Mouse (Mus musculus) heart, adult 8-10 months (tissue): ENCODE measurements at regions not wholly inside any gene's neighbourhood (a gene's known extent, or its start where the extent isn't known, plus 50 kb on each side); places are given as distances from the start of the nearest gene placed in this dataset.

Source experiments
- DNase-seq: peaks from one replicate; pipeline ENCODE4 v3.0.0; 2022; ENCODE audit warnings: low spot score

DNA sequence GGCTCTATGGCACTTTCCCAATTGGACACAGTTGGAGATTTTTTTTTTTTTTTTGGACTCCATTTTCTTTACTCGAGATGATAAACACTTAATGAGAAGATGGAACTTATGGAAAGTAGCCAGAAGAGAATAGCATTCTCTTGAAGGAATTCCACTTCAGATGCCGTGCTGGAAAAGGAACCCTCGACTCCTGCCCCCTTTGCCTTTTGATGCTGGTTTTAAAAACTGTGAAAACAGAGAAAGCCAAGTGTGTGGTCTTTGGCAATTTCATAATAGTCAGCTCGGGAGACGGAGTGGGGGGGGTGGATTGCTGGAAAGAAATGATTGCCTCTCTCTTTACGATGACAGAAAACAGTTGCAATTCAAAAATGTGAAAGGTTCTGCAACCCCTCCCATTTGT is 429.2 kb downstream of the Fgf9 start:
- no peak for DNase-seq

DNA sequence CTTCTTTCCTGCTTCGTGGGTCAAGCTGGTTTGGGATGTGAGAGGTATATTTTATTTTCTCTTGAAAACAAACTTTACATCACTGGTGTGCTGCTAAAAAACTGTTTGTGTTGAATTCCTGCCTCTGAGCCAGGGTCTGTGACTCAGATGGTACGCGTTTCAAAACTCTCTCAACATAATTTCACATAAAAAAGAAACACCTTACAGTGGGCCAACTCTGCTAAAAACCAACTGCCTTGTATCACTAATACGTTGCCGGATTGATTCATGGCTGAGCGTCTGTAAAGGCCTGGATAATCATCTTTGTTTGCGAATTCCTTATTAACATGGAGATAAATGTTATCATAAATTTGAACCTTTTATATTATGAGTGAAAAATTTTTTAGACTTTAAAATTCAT is 428.7 kb downstream of the Fgf9 start:
- DNase-seq = no peak

DNA sequence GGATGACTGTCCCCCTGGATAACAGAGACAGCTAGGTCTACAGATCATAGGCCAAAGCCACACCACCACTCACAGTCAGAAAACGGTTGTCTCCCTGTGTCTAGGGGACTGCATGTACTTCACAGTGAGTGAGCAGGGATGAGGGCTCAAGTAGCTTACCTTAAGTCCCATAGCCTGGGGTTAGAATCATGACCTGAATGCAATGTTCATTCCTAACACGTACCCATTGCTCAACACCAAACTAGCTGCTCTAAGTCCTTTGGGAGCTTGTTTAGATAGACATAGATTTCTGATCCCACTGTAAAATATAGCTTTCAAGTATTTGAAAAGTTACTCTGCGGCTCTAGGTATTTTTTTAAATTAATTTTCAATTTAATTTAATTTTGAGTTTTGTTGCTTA is 426.6 kb downstream of the Fgf9 start:
- DNase-seq = no peak

DNA sequence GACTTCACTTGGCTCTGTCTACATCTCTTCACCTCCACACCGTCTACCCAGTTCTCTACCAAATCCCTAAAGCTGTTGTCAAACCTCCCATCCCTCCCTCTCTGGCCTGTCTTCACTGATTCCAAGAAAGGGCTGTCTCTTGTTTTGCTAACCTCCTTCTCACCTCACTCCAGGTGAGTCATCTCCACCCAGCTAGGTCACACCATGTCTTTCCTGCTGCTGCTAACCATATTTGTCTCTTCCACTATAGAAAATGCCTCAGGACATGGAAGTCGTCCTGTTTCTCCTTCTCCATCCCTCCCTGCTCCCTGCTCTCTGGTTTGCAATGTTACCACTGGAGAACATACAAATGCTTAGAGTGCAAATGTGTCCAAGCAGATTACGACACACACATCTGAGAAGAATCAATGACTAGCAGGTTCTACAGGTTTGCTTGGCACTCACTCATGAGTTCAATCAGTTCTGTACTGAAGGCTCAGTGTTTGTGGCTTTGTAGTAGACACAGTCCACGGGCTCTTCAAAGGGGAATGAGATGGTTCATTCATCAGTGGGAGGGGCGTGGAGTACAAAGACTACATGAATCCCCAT is 424.1 kb downstream of the Fgf9 start:
- DNase-seq = no peak

DNA sequence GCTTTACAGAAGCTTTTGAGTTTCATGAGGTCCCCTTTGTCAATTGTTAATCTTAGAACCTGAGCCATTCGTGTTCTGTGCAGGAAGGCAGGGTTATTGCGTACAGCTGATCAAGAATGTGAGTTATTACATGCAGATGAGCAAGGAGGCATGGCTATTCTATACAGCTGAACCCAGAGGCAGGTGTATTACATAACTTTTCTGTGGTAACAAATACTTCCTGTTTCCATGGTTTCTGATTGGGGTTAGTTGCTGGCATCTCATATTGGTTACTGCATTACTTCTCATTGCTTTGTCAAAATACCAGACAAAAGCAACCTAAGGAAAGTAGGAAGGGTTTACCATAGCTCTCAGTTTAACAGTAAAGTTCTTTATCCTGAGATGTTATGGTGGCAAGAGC is 421.8 kb downstream of the Fgf9 start:
- no peak for DNase-seq

DNA sequence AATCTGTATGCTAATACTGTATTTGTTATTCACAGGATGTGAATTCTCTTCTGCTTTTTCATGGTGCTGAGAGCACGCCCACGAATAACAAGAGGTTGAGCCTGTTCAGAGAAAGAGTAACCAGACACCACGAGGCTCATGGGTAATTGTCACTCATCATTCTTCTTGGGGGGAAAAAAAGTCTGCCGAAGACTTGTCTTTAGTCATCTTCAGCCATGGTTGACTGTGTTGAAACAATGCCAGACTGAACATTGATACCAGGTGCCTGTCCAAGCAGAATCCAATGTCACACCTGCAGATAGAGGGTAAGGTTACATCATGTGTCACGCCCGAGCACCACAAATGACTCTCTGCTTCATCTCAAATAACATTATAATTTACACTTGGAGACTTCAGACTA is 418.5 kb downstream of the Fgf9 start:
- DNase-seq = no peak

DNA sequence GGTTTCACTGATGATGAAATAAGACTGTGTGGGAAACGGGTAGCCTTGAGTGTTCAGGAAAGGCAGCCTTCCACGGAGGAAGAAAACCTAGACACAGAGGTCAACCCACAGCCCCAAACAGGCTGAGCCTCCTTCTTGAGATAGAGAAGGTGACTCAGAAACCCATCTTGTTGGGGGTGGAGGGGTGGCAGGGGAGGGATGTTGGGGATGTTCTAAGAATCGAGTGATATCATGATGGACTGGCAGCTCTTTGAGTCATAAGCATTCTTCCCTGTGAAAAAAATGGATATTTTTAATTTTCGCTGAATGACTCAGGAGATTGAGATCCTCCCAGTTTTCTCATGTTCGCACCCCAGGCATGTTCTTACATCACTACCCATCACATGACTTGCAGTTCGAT is 417.5 kb downstream of the Fgf9 start:
- DNase-seq = no peak

DNA sequence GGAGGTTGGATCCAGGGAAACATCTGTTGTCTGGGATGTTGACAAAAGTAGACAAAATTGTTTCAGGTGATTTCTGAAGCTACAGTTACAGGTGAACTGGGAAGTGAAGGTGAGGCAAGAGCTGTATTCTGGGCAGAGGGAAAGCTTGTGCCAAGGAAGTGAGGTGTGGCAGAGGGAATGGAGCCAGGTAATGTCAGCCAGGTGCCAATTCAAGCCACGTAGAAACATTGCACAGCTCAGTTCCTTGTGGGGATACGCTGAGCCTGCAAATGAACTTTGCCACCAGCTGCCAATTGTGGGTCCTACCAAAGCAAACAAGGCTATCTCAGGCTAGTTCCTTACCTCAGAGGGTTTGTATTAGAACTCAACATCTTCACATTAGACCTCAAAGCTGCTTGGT is 410.1 kb downstream of the Fgf9 start:
- DNase-seq = no peak

DNA sequence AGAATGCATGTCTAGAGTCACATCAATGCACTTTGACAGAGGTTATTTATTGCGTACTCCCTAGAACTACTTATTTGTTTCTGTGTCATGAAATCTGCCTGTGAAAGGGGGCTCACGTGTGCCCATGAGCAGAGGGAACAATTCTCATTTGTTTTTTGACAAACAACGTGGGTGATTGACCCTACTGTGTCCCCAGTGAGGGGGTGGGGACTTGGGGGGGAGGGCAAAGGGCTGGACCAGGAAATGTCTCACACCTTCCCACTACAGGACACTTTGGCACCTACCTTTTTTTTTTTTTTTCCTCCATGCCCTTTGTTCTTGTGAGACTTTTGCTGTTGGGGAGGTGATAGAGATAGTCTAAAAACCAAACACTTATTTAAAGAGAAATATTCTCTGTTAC is 400.3 kb downstream of the Fgf9 start:
- no peak for DNase-seq

DNA sequence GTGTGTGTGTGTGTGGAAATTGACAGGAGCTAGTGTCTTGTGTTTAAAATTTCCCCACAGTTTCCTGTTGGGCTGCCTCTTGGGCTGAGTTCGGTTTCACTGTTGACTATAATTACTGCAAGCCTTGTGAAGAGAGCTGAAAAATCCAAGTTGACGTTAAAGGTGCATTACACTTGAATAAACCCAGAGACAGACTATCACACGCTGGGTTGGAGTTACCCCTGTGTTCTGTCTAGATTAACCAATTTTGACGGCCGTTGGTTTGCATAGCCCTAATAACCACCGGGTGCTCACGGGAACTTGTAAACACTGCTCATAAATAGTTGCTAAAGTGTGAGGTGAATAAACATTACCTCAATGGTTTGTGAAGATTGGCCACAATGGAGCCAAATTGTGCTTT is 398.1 kb downstream of the Fgf9 start:
- DNase-seq = no peak

DNA sequence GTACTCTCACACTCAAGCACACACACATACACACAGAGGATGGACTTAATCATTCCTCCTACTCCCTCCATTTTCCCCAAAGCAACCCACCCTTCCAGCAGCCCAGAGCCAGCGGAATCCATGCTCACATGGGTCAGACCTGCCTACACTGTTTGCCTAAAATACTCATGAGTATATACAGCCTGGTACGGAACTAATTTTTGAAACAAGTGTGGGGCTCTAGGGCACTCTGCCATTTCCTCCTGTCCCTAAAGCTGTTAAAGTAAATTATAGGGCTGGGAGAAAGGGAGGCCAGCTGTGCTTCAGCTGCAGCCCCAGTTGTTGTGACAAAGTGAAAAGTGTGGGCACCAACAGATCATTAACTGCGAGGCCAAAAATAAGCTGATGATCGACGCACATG is 397.5 kb downstream of the Fgf9 start:
- no peak for DNase-seq

DNA sequence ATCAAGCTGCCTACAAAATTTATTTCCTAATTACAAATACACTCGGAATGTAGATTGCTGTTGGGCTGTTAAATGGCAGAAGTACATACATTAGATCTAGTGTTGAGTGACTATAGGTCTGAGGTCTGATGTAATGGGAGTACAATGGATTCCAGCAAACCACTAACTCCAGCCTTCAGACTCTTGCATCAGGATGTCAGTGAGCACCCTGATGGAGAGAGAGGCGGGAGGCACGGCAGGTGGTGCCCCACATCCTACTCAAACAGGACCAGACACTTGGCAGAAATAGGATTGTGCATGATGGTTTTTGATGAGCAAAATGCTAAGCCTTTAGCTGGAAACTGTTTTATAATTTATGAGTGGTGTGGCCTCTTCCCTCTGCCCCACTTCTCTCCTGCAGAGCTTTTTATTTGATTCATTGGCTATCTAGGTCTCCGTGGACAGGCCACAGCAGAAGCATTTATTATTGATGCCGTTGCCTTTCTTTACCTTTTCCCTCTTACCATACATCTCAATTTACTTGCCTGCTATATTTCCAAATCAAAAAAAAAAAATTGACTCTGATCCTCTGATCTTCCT is 376.5 kb downstream of the Fgf9 start:
- DNase-seq = no peak

DNA sequence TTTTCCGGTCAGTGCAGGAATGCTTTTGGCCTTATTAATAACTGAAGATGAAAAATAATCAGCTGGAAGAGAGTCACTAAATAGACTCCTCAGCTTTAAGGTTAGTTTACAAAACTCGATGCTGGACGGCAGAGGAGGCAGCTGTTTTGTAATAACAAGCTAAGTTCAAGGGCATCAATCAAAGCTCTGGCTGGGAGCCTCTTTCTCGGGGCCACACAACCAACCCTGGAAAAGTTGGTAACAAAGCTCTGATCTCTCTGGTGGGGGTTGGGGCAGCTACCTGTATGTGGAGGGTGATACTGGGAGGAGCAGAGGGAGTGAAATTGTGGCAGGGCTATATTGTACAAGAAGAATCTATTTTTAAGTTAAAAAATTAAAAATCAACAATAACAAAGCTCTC is 374.1 kb downstream of the Fgf9 start:
- no peak for DNase-seq

DNA sequence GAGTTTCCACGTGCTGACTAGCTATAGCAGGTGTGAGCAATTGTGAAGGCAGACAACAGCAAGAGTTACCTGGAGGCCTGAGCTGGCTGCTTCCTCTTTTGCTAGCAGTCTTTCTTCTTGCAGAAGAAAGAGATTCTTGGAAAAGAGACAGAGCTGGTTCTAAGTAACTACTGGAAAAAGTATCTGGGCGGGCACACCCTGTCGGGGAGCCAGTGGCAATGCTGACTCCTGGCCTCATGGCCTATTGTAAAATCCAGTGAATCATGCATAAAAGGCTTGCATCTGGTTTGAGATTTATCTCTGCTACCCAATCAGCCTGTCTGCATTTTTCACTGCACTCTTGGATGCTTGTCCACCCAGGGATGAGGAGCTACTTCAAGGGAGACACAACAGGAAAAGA is 372.2 kb downstream of the Fgf9 start:
- no peak for DNase-seq

DNA sequence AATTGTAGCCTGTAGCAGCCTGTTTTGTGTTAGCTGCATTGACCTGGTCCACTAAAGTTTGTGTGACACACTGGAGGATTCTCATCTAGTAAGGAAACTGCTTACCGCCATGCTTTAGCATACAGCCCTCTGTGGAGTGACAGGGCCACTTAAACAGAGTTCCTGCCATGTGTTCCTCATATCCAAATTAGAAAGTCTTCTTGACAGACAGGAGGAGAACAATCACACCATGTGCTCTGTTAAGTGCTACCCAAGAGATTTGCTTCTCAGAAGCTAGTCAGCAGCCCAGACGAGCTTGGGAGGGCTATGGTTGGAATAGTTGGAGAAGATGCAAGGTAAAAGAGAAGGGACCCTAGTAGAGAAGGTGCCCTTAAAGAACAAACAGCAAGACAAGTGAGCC is 369.6 kb downstream of the Fgf9 start:
- DNase-seq = no peak

DNA sequence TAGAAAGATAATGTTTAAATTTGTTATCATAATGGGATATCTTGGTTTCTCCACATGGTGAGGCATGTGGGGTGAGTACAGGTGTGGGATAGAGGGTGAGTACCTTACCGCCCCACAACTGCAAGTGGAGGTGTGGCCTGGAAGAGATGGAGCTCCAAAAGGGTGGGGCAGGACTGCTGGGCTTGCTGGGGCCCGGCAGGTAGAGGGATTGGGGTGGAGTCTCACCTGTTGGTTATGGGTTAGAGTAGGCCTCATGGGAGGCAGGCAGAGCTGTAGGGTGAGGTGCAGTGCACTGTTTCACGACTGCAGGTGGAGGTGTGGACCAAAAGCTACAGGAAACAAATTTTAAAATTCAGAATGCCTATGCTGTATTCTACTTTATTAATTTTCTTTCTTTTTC is 365.7 kb downstream of the Fgf9 start:
- no peak for DNase-seq

DNA sequence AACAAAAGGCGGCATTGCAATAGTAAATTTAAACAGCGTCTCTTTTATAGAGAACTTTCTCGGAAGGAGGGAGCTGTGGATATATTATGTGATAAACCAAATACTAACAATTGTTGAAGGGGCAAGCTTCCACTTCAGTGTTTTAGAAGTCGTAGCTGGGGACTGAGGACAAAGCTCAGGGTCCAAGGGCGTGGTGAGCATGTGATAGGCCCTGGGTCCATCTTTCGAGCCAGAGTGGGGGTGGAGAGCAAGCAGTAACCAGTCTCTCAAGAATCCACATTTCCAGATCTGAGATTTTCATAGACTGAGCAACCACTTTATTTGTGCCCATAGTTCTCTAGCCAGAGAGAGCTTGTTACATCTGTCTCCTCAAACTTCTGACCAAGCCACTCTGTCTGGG is 356.1 kb downstream of the Fgf9 start:
- no peak for DNase-seq

DNA sequence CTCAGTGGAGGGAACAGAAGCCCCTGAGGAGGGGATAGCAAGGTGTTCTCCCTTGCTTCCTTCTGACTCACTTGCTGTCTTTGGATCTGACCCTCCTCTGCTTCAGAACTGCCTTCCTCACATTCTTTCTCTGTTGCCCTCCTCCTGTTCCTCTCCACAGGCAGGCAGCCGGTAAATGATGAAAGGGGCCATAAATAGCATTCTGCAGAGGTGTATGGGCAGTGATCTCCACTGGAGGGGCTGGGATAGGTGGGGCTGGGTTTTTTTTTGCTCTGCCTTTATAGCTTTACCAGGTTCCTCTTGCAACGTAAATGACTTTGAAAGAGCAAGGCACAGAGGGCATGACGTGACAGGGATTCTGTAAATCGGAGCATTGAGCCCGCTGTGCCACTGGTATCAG is 351.6 kb downstream of the Fgf9 start:
- DNase-seq = no peak

DNA sequence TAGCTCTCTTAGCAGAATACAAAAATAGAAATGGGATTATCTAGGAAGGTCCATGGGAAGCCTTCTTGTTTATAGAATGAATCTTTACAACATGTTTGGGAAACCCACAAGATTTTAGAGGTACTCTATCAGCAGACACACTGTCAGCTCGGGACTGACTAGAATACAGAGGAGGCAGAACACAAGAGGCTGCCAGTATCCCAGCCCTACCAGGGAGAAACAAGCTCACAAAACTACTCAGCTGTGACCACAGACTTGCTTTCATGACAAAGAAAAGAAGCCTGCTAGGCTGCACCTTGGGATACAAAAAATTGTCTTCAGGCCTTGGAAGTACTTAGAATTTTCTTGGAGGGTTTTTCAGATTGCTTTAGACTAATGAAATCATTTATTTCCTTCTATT is 347.2 kb downstream of the Fgf9 start:
- no peak for DNase-seq

DNA sequence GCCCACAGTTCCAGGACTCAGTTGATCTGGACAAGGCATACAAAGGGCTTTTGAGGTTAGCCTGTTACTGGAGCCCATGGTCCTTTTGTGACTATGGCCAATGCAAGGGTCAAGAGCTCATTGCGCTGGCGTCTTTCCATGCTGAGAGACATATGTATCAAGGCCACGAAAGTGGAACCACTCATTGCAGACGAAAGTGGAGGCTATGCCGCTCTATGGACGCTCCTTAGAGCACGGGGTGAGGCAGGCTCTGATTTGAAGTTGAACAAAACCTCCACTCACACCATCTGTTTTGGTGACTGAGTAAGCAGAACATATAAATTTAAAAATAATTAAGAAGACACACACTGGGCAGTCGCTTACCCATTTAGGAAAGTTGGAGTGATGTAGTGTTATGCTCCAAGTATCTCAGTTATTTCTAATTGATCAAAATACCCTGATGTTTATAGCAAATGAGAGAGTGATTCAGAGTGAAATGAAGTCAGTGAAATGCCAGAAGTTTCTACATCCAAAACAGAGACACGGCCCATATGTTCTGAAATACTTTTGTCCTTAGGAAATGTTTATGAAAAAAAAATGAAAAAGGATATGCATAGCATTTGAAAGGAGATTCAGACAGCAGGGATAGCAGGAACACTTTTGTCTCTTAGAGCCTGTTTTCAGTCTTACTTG is 321.8 kb downstream of the Fgf9 start:
- DNase-seq = no peak

DNA sequence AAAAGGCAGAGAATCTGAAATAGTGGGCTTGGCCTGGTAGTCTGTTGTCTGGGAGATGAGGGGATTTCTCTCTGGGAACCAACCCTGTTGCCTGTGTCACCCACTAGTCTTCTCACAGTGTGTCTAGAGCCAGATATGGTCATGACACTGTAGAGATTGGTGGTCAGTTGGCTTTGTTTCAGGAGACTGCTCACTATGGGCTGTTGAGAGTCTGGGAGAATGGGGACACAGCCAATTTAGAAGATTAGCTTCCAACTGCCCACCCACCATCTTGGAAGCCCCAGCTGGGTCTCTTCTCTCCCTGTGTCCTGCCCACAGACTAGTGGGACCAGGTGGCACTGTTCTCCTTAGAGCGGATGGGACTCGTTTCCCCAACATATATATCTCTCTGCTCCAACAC is 320.4 kb downstream of the Fgf9 start:
- no peak for DNase-seq

DNA sequence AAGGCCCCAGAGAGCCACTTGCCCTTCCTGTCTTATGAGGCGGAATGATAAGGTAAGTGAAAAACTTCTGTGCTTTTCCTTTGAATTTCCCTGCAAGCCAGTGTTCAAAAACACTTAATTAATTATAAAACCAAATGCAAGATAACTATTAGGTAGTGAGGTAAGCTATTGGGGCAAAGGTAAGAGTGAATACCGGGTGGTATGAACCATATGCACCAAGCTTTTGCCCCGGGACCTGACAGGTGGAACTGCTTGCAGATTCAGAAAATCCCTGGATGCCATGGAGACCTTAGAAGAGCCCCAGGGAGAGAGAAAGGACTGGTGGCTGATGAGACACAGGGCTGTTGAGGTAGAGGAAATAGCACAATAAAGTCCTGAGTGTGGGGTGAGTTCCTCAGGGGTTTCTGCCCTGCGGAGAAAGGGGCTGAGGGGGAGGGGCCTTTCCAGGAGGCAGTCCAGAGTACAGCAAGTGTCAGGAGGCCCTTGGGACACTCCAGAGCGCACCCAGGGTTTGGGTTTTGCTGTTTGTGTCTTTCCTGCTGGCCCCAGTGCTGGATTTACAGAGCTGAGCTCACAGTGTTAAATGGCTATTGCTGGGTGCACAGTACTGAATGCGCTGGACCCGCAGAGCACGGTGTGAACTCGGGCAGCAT is 317.1 kb downstream of the Fgf9 start:
- DNase-seq = no peak

DNA sequence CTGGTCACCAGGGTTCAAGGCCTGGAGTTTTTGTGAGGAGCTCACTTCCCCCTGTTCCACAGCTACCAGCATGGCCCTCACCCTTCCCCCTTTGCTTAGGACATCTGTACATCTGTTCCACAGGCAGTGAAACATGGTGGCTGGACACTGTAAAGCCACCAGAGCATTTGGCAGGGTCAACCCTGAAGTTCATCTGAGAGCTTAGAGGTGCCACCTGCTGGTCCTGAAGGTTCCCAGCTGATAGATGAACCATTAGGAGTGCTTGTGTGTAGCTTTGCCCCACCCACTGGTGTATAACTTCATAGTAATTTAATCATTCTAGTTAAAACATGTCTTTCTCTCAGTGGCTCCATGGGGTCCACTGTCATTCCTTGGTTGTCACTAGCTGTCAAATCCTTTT is 304.7 kb downstream of the Fgf9 start:
- DNase-seq = no peak
